Mouse (Mus musculus) frontal cortex, postnatal 14 days (tissue): ENCODE data around the gene Cux2.

ENCODE experiments used
- DNase-seq, 2 experiments: peaks; one replicate each; pipeline ENCODE4 v3.0.0; 2022; ENCODE audit warnings: low spot score in 2 of 2

Cux2 gene

GRCm38 (mm10) chr5:121820161-121820560 is 229.7 kb downstream of the Cux2 start:
- DNase-seq, result no peak

DNA sequence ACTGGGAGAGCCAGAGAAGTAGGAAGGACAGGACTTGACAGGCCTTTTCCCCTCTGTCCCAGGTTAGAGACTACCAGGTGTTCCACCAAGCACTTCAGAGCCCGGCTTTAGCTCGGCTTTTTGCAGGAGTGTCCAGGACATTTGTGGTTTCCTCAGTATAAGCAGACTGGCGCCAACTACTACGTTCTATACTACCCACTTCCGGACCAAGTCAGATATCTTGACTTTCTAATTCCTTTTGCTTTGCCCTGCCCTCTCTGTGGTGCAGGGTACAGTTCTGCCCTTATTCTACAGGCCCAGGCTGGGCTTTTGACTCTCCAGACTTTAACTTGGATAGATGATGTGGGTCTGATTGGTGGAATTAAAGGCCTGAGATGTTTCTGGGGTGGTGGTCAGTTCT is 230.3 kb downstream of the Cux2 start:
- DNase-seq, result no peak

- DNase-seq, result no peak
Observed at GRCm38 (mm10) chr5:121818862-121819261, 231.0 kb downstream of the Cux2 start.

- DNase-seq, result no peak
Observed at GRCm38 (mm10) chr5:121818401-121818800, 231.5 kb downstream of the Cux2 start.

DNA sequence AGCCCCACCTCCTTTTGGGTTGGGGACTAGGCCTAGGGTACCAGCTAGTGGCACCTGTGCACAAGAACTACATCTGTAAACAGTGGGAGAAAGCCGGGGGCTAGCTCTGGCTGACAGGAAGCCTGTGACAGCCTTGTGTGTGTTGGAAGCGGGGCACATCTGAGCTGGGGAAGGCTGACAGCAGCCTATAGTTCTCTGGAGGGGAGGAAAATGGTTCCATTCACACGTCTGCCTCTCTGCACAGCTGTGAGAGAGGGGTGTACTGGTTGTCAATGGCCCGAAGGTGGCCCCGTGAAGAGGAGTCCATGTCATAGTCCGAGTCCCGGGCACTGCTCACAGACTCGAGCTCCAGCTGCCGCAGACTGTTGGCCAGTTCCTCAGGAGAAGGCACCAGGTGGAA is 232.4 kb downstream of the Cux2 start:
- no peak for DNase-seq

- DNase-seq, result no peak
Observed at GRCm38 (mm10) chr5:121816611-121817010, 233.3 kb downstream of the Cux2 start.

- DNase-seq, result no peak
Observed at GRCm38 (mm10) chr5:121815867-121816380, 234.0 kb downstream of the Cux2 start.

DNA sequence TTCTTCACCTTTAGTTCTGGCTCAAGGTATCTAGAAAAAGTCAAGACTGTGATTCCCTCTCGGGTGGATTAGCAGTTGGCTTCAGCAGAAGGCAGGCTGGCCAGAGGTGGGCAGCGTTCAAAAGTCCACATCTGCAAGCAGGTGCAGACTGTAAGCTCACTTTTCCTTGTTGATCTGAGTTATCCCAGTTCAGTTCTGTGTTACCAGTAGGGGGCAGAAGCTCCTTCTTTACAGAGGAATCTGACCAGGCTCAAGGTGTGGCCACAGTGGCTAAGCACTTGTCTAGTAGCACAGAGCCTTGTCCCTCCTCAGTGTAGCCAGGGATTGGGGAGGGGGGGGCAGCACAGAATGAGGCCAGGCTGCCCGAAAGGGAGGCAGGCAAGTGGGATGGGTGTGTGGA is 234.8 kb downstream of the Cux2 start:
- no peak for DNase-seq

- no peak for DNase-seq
Observed at GRCm38 (mm10) chr5:121813744-121814143, 236.2 kb downstream of the Cux2 start.

- DNase-seq, result no peak
Observed at GRCm38 (mm10) chr5:121812526-121813243, 237.2 kb downstream of the Cux2 start.

GRCm38 (mm10) chr5:121811485-121811931 is 238.4 kb downstream of the Cux2 start:
- no peak for DNase-seq

- no peak for DNase-seq
Observed at GRCm38 (mm10) chr5:121810331-121811151, 239.4 kb downstream of the Cux2 start.

DNA sequence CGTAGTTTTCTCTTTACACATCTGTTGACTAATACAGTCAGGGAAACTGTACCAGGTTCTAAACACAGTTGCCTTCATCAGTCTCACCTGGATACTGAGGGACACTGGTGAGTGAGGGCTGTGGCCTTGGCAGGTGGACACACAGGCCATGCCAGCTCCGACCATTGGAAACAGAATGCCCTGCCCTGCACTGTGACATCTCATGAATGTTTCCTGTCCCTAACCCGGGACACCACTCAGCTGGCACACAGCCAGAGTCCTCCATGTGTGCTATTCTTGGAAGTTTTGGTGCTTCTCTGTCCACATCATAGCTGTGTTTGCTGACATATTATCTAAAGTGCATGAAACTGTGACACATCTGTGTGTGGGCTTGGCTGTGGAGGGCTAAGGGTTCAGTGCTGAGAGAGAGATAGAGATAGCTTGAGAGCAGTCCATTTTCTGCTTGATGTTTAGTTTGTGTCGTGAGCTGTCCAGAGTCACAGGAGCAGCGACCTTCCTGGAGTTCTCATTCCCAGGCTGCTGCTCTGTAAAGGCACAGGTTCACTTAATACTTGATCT is 240.2 kb downstream of the Cux2 start:
- no peak for DNase-seq

DNA sequence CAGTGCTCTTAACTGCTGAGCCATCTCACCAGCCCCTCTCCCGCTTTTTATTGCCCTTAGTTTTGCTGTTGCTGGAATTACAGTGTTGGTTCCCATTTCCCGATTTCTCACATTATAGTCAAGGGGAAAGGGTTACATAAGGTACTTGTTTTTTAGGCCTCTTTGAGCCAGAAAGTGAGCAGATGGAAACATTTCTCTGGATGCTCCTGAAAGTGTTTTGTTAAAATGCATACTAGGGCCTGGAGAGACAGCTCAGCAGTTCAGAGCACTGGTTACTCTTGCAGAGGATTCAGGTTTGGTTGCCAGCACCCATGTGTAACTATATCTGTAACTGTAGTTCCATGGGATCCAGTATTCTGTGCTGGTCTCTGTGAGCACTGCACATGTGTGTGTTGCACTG is 241.7 kb downstream of the Cux2 start:
- no peak for DNase-seq

DNA sequence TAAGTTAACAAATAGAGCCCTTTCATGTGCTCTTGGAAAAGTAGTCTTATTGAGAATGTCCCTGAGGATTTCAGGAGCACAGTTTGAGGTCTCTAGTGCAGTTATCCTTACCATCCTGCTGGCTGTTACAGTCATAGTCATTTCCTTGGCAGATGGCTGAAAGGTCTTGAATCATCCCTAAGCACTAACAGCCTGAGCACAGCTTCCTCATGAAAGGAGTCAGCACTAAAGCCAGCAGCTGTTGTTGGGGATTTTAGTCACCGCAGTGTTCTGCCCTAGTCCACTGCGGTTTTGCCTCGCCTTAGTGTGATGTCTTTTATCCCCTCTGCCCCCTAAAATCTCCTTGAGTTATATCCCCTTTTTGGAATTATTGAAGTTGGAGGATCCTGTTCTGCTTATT is 242.7 kb downstream of the Cux2 start:
- no peak for DNase-seq
